Mouse (Mus musculus) left cerebral cortex, adult 2 months (tissue): ENCODE measurements around the gene Irs1. TPM values are rescaled to one million over a fixed set of nuclear protein-coding genes. Genes with fewer than 3 reads are reported as not detected.

Source experiments
- DNase-seq, 2 experiments: peaks; one replicate each; pipeline ENCODE4 v3.0.0; 2021 to 2022; ENCODE audit warnings: low spot score in 2 of 2, mixed read lengths in 1 of 2; ENCODE audit errors: extremely low spot score in 1 of 2
- H3K27ac ChIP-seq: fragments of 200-600 bp; 2 replicates; pipeline ENCODE4 v1.8.1; 2022
- H3K4me3 ChIP-seq: fragments of 200-600 bp; 2 replicates; pipeline ENCODE4 v1.8.1; 2022
- CTCF ChIP-seq: fragments of 200-600 bp; IDR thresholded peaks from 2 replicates; pipeline ENCODE4 v1.8.1; 2022; ENCODE audit warnings: antibody characterized with exemption, mild to moderate bottlenecking, moderate library complexity
- intact Hi-C: fragments of 180-260 bp; cut with DNase I; formaldehyde crosslinking; loops from one replicate; pipeline ENCODE4 v1.15.1; 2025
- total RNA-seq, 2 experiments: library from RNA; stranded (reverse); gene quantifications; 2 replicates each; pipeline ENCODE4 v1.2.3; 2021

The Irs1 gene
- total RNA-seq, 2 experiments from 2014 or later = 17.3 to 17.4 TPM

DNA sequence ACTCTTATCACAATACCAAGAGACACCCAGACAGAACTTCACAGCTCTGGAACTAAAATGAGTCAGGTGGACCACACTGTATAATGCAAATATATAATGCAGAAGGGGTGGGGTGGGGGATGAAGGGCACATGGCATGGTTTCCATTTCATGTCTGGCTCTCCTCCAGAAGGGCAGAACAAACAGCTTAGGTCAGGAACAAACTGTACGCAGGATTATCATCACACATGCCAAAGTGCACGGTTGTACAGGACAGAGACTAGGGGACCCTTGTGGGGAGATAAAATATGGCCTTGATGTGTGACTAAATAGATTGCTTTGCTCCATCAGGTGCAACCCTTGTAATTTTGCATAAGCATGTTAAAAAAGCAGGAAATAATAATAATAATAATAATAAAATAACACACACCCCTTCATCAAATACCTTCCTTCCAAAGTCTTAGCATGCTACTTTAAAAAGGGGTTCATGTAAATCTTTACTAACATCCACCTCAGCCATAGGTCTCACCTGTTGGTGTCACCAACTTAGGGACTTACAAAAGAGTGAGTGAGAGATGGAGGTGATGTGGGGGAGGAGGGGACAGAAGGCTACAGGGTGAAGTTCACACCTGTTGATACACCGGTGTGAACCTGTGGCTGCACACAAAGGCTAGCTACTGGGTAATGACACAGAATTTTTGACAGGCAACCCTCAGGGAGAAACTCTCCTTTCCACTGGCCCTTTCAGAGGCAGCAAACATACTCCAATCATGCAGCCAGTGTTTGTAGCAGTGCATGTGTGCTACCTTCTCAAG is 51.6 kb downstream of the Irs1 start:
- intact Hi-C loops = no loop called here
- TF ChIP-seq CTCF = no peak
- Histone ChIP-seq H3K4me3 (no peak overlapping the region), H3K27ac (no peak overlapping the region)
- no peak for DNase-seq

- intact Hi-C loops = no loop called here
- TF ChIP-seq CTCF = no peak
- no peak for DNase-seq
These were observed 53.0 kb downstream of the Irs1 start for GRCm38 (mm10) chr1:82238245-82238644.

GRCm38 (mm10) chr1:82235455-82236104 is 55.6 kb downstream of the Irs1 start:
- Histone ChIP-seq H3K4me3 (no peak overlapping the region), H3K27ac (no peak overlapping the region)
- DNase-seq = no peak
- TF ChIP-seq CTCF = no peak
- intact Hi-C loops = no loop called here

More at GRCm38 (mm10) chr1:82238245-82238644, 53.0 kb downstream of the Irs1 start:
- Histone ChIP-seq H3K27ac (no peak overlapping the region), H3K4me3 (no peak overlapping the region)

- TF ChIP-seq CTCF = no peak
- intact Hi-C loops = no loop called here
- DNase-seq = no peak
- Histone ChIP-seq H3K27ac (no peak overlapping the region), H3K4me3 (no peak overlapping the region)
These were observed 56.6 kb downstream of the Irs1 start for GRCm38 (mm10) chr1:82234616-82235015.

DNA sequence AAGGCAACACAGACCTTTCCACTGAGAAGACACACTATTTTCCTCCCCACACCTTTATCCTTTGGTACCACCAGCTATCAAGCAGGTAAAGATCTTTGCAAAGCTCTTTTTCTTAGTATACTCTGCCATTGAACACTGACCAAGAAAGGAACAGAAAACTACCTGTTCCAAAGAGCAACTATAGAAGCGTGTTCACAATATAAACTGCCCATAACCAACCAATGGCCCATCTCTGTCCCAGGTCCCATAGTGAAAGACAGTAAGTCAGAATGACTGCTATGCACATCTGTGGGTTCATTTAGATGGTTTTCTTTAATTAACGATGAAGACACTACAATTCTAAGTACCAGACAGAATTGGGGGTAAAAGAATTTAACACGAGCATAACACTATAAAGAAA is 58.4 kb downstream of the Irs1 start, which contains the start of gene Gm9747:
TSS of gene Gm9747 (plus strand) at position 301 of the 400 bp plus-strand sequence.
- intact Hi-C loops = no loop called here
- no peak for TF ChIP-seq CTCF
- H3K4me3 ChIP-seq = no peak within 1 kb of the TSS
- DNase-seq = no peak
- H3K27ac ChIP-seq = no peak within 1 kb of the TSS

DNA sequence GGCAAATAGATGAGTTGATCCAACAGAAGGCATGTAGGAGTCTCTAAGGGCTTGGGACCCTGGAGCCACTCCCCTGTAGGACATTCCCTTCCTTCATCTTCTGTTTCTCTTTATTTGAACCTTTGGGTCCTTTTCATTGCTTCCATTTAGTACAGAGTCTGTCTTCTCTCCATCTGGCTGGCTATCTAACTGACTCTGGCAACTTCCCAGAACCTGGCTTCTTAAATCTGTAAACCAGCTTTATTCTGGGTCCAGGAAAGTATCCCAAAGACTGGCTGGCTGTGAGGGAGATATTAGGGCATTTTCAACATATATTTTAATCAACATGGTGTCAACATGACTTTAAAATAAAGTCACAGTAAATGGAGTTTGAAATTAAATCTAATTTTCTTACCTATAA is 62.4 kb downstream of the Irs1 start:
- intact Hi-C loops = no loop called here
- Histone ChIP-seq H3K4me3 (no peak overlapping the region), H3K27ac (no peak overlapping the region)
- no peak for DNase-seq
- no peak for TF ChIP-seq CTCF

GRCm38 (mm10) chr1:82223042-82223795 is 68.0 kb downstream of the Irs1 start:
- TF ChIP-seq CTCF = no peak
- Histone ChIP-seq H3K27ac (no peak overlapping the region), H3K4me3 (no peak overlapping the region)
- DNase-seq = no peak
- intact Hi-C loops = no loop called here

GRCm38 (mm10) chr1:82221462-82221861 is 69.8 kb downstream of the Irs1 start:
- no peak overlapping the region for H3K4me3 ChIP-seq
- intact Hi-C loops = no loop called here
- H3K27ac ChIP-seq = no peak overlapping the region
- no peak for DNase-seq
- no peak for TF ChIP-seq CTCF

DNA sequence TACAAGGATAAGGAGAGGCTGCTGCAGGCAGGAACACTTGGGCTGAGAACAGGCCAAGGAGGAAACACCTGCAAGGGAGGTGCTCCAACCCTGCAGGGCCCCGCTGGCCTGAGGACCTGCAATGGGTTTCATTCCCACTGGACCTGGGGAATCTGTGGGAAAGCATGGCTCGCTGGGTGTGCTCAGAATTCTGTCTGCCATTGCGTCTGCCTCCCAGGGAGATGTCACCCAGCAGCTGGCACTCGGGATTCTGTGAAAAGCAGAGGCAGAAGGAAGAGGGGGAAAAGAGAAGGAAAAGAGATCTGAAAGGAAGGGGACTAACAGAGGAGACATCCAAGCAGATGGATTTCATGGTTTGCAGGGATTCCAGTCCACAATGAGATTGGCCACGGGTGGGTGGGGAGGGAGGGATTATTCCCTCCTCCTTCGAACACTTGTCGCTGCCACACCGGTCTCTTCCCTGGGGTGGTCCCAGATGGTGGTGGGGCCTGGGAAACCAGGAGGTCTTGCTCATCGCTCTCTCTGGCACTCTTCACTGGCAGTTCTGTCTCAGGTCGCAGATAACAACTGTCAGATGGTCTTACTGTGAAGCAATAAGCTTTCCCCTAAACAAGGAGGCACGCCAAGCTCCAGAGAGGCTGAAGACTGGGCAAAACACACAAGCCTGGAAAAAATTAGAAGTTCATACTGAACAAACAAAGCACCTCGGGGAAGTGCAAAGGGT is 70.4 kb downstream of the Irs1 start:
- no peak for DNase-seq
- Histone ChIP-seq H3K27ac (no peak overlapping the region), H3K4me3 (no peak overlapping the region)
- TF ChIP-seq CTCF = no peak
- intact Hi-C loops = no loop called here

DNA sequence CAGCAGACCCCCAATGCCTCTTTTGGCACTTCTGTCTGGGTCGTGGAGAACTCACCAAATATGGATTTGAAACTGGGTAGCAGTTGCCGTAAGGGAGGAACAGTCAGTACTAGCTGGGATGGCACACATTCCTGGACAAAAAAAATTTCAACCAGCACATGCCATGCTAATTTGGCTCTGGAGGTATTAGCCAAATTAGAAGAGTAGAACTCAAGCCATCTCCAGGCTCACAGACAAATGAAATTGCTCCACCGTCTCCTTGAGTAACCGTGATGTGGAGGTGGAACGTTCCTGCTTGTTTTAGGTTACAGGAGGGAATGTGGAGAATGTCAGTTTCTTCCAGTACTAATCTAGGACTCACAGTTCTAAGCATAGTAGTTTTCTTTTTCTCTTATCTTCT is 83.7 kb downstream of the Irs1 start:
- intact Hi-C loops = no loop called here
- no peak for DNase-seq
- no peak for TF ChIP-seq CTCF
- Histone ChIP-seq H3K27ac (no peak overlapping the region), H3K4me3 (no peak overlapping the region)

DNA sequence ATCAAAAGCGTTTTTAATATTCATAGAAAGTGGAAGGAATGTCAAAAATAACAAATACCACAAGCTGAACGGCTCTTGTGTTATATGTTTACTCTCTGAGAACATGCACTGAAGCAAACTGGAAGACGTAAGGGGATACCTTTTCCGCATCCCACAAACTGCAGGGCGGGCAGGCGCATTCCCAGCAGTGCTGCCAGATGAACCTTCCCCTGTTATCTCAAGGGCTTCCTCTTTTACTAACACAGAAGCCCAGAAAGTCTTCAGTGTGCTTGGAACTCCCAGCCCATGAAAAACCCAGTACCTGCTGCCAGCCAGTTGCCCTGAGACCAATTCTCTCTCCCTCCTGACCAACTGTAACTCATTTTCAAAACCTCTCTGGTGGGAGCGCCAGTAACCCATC is 90.6 kb downstream of the Irs1 start:
- no peak overlapping the region for H3K4me3 ChIP-seq
- TF ChIP-seq CTCF = no peak
- DNase-seq = no peak
- H3K27ac ChIP-seq = no peak overlapping the region
- intact Hi-C loops = no loop called here
